Mouse (Mus musculus) lung, postnatal 4 days (tissue): ENCODE results near the gene Cyp4f18.
"Not testable (repeated sequence)": the region's sequence is repeated elsewhere in the genome, so short reads cannot be mapped to it uniquely, and the experiment has no call there.

Experiments used
- DNase-seq, 2 experiments: peaks; one replicate each; pipeline ENCODE4 v3.0.0; 2021

Gene Cyp4f18

GRCm38 (mm10) chr8:71974211-71974610 lies 35.2 kb downstream of the Cyp4f18 start:
- DNase-seq: no peak

- DNase-seq: peak in 1 of 2 experiments; percentile 39
These were observed 37.5 kb downstream of the Cyp4f18 start for GRCm38 (mm10) chr8:71971945-71972344.

GRCm38 (mm10) chr8:71968636-71969035 lies 40.8 kb downstream of the Cyp4f18 start:
- DNase-seq: no peak

DNA sequence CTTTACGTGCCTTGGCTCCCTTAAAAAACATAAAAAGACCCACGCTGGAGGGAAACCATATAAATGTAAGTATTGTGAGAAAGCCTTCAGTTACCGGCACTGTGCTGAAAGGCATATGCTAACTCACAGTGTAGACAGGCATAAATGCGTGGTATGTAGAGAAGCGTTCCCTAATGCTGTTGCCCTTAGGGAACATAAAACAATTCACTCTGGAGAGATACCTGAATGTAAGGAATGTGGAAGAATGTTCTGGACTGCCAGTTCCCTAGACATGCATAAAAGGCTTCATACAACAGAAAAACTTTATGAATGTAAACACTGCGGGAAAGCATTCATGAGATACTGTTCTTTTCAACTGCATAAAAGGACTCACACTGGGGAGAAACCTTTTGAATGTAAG lies 41.3 kb downstream of the Cyp4f18 start:
- no peak for DNase-seq

- no peak for DNase-seq
These were observed 42.2 kb downstream of the Cyp4f18 start for GRCm38 (mm10) chr8:71967261-71967660.

GRCm38 (mm10) chr8:71966411-71966810 lies 43.0 kb downstream of the Cyp4f18 start:
- no peak for DNase-seq

- DNase-seq: no peak
These were observed 44.3 kb downstream of the Cyp4f18 start for GRCm38 (mm10) chr8:71965166-71965565.

GRCm38 (mm10) chr8:71964051-71964450 lies 45.4 kb downstream of the Cyp4f18 start:
- DNase-seq: no peak

GRCm38 (mm10) chr8:71961796-71962195 lies 47.6 kb downstream of the Cyp4f18 start:
- DNase-seq: no peak

DNA sequence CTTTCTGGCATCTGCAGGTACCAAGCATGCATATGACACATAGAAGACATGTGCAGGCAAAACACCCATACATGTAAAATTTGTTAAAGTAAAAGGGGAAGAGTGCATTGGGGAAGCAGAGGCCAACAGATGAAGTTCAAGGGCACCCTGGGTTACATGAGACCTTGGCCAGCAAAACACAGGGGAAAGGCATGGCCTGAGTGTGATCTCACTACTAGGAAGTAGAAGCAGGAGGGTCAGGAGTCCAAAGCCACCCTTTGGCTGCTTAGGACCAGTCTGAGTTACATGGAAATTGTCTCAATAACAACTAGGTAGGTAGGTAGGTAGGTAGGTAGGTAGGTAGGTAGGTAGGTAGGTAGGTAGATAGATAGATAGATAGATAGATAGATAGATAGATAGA lies 48.9 kb downstream of the Cyp4f18 start:
- DNase-seq: no peak

DNA sequence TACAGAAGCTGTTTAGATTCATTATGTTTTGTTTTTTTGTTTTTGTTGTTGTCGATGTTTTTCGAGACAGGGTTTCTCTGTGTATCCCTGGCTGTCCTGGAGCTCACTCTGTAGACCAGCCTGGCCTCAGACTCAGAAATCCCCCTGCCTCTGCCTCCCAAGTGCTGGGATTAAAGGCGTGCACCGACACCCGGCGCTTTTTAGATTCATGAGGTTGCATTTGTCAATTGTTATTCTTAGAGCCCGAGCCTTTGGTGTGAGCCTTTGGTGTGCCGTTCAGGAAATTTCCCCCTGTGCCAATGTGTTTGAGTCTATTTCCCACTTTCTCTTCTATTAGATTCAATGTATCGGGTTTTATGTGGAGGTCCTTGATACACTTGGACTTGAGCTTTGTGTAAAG lies 54.8 kb downstream of the Cyp4f18 start:
- no peak for DNase-seq

GRCm38 (mm10) chr8:71952961-71953700 lies 56.3 kb downstream of the Cyp4f18 start:
- not testable (repeated sequence) for DNase-seq

DNA sequence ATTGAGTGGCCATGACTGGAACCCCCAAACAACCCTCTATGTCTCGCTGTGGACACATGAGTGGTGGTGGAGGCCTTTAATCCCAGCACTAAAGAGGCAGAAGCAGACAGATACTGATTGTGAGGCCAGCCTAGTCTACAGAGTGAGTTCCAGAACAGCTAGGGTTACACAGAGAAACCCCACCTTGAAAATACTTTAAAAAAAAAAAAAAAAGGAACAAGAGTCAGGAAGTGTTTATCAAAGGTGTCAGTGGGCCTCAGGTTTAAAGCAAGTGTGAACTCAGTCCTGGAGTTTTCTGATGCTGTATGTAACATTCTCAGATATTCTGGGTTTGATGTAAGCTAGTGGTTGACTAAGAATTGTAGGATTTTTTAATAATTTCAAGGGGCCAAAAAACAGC lies 56.9 kb downstream of the Cyp4f18 start:
- no peak for DNase-seq

GRCm38 (mm10) chr8:71951436-71952161 lies 57.8 kb downstream of the Cyp4f18 start:
- DNase-seq: no peak

DNA sequence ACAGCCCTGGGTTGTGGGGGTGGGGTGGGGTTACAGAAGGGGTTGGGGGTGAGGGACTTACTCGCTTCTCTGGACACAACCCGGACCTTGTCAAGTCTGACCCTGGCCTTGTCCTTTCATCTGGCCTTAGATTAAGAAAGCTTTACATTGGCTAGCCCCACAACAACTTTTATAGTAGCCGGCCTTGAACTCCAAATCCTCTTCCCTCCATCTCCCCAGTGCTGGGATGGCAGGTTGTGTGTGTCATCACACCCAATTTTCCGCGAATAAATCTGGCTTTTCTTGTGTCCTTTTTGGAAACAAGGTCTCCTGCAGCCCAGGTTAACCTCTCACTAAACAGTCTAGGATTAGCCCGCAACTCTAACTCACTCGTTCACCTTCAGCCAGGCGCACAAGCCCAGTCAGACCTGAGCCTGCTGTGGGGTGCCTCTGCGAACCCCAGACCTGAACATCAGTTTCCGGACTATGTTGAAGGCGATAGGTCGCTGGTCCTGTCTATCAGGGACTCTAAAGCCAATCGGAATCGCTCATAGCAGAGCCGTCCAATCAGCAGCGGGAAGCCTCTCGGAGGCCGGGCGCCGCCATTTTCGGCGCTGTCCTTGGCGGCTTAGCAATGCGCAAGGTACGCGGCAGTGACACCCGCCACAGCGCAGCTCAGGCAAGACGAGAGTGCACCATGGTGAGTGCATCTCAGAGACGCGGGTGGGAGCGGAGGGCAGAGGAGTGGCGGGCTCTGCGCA lies 58.8 kb downstream of the Cyp4f18 start, which contains the start of gene Zfp961:
TSS of gene Zfp961 (plus strand) at position 557 of the 740 bp plus-strand sequence.
- peak; percentile 97 to 99 for DNase-seq

- no peak for DNase-seq
These were observed 60.8 kb downstream of the Cyp4f18 start for GRCm38 (mm10) chr8:71948624-71949023.

DNA sequence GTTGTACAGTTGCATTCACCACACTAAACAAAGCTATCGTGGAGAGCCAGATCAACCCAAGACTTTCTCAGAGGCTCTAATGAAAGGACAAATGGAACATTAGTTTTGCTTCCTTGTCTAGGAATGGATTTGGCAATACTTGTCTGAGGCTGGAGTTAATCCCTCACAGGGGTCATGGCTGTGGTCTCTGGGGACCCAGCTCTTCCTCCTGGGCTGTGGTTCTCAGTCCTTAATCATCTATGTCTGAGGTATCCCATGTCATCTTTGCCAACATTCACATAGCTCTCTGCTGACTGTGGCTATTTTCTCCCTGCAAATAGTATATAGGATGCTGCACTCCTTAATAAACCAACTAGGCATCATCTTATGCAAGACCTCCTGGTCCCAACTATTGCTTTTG lies 67.7 kb downstream of the Cyp4f18 start:
- DNase-seq: no peak

DNA sequence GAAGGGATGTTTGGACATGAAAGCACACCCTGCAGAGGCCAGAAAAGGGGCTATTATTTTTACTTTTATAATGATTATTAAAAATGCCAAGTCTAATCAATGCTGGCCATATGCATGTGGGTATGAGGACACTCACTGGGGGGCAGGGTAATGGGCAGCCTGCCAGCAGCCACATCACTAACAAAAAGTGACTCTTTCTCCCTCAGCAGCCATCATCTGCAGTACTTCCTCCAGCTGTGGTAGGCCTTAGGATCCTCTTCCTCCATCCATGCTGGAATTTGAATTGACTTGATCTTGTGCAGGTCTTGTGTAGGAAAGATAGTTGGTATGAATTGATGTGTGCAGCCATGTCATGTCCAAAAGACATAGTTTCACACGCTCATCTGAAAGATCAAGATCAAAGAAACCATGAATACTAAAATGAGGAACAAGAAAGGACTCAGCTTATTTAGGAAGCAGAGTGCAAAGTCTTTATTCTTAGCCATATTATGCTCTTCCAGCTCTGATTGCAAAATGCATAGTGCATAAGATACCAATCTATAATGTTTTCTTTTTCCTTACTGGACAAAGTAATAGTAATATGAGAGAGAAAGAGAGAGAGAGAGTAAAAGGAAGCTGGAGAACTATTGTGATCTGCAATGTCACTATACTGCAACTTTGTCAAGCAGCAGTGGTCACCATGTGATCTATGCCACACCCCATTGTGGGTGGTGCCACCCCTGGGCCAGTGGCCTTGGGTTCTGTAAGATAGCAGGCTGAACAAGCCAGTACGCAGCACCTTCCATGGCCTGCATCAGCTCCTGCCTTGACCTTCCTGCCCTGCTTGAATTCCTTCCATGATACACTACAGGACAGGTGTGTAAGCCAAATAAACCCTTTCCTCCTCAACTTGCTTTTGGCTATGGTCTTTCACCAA lies 68.9 kb downstream of the Cyp4f18 start:
- DNase-seq: peak in 1 of 2 experiments; percentile 24
